Mouse (Mus musculus) neural tube, embryonic 14.5 days (tissue): ENCODE data around the gene Cpa1. TPM values are rescaled to one million over a fixed set of nuclear protein-coding genes. Genes with fewer than 3 reads are reported as not detected.

Source experiments
- ATAC-seq: fragments of 200-750 bp; cut with Nextera tagmentation; 2 replicates; pipeline ENCODE4 v1.8.0; 2017; ENCODE audit warnings: low read depth, mild to moderate bottlenecking, moderate TSS enrichment, moderate library complexity
- H3K27ac ChIP-seq: fragments of 300-500 bp; sonication (generic); 2 replicates; pipeline ENCODE4 v1.5.1; 2014; ENCODE audit warnings: low read depth, mild to moderate bottlenecking, control low read depth, low read length, moderate library complexity, mixed read lengths
- H3K27me3 ChIP-seq: fragments of 300-500 bp; sonication (generic); 2 replicates; pipeline ENCODE4 v1.6.1; 2014; ENCODE audit warnings: low read length; ENCODE audit not compliant: control insufficient read depth, insufficient read depth
- H3K36me3 ChIP-seq: fragments of 300-500 bp; sonication (generic); 2 replicates; pipeline ENCODE4 v1.6.1; 2014; ENCODE audit warnings: low read length, mixed read lengths; ENCODE audit not compliant: control insufficient read depth, insufficient read depth
- H3K4me1 ChIP-seq: fragments of 300-500 bp; sonication (generic); 2 replicates; pipeline ENCODE4 v1.6.1; 2014; ENCODE audit warnings: low read length; ENCODE audit not compliant: control insufficient read depth, insufficient read depth
- H3K4me2 ChIP-seq: fragments of 300-500 bp; sonication (generic); 2 replicates; pipeline ENCODE4 v1.6.1; 2014; ENCODE audit warnings: mild to moderate bottlenecking, low read depth, low read length, control low read depth
- H3K4me3 ChIP-seq: fragments of 300-500 bp; sonication (generic); 2 replicates; pipeline ENCODE4 v1.5.1; 2014; ENCODE audit warnings: low read depth, low read length, control low read depth, mixed read lengths
- H3K9ac ChIP-seq: fragments of 300-500 bp; sonication (generic); replicated peaks from 2 replicates; pipeline ENCODE4 v1.6.1; 2014; ENCODE audit warnings: low read depth, mild to moderate bottlenecking, control low read depth, low read length, mixed read lengths
- H3K9me3 ChIP-seq: fragments of 300-500 bp; sonication (generic); 2 replicates; pipeline ENCODE4 v1.6.1; 2016; ENCODE audit warnings: low read length; ENCODE audit not compliant: control insufficient read depth
- WGBS: fragments of 180-500 bp; shearing (Covaris S2); extraction: QIAGEN DNeasy Blood & Tissue Kit; methylation state at CpG from one replicate; pipeline ENCODE4 v1.1.7; 2014; 5-methylcytosine and 5-hydroxymethylcytosine counted together
- polyA plus RNA-seq: library from polyadenylated mRNA; unstranded; fragments of >200 nt; fragmentation: Nextera tagmentation; extraction: Ambion mirVana; gene quantifications from 2 replicates; pipeline ENCODE4 v1.2.1, GENCODE M21; 2014

Gene Cpa1
- polyA plus RNA-seq, 1 experiment from 2014 or later = 0.50 TPM

GRCm38 (mm10) chr6:30635361-30635862 is 3.6 kb upstream of the Cpa1 start:
- Histone ChIP-seq H3K9ac (no peak overlapping the region), H3K9me3 (no peaks in the 10 kb centered on the region), H3K27me3 (no peaks in the 10 kb centered on the region), H3K4me2 (no peak overlapping the region), H3K36me3 (no peaks in the 10 kb centered on the region), H3K4me3 (no peak overlapping the region), H3K4me1 (no peaks in the 10 kb centered on the region), H3K27ac (no peak overlapping the region)
- 56% methylated on average over 8 of the region's 8 CpGs for WGBS
- no peak for ATAC-seq

GRCm38 (mm10) chr6:30636186-30636842 is 2.7 kb upstream of the Cpa1 start:
- H3K36me3 ChIP-seq = no peaks in the 10 kb centered on the region
- no peak overlapping the region for H3K9ac ChIP-seq
- H3K4me1 ChIP-seq = no peaks in the 10 kb centered on the region
- H3K27me3 ChIP-seq = no peaks in the 10 kb centered on the region
- no peak overlapping the region; the same call in 1 of the 2 replicates for H3K27ac ChIP-seq
- no peak overlapping the region for H3K4me2 ChIP-seq
- no peaks in the 10 kb centered on the region for H3K9me3 ChIP-seq
- WGBS = 29% methylated on average over 4 of the region's 4 CpGs
- ATAC-seq = no peak; the same call in 1 of the 2 replicates
- H3K4me3 ChIP-seq = no peak overlapping the region

GRCm38 (mm10) chr6:30643694-30644460 is 4.9 kb downstream of the Cpa1 start:
- no peak overlapping the region for H3K9ac ChIP-seq
- H3K4me3 ChIP-seq = no peak overlapping the region
- WGBS = 74% methylated on average over 12 of the region's 12 CpGs
- peak overlapping the region; percentile 4; the same call in 1 of the 2 replicates for H3K27ac ChIP-seq
- H3K36me3 ChIP-seq = no peaks in the 10 kb centered on the region
- no peak overlapping the region for H3K4me2 ChIP-seq
- H3K4me1 ChIP-seq = no peaks in the 10 kb centered on the region
- H3K27me3 ChIP-seq = no peaks in the 10 kb centered on the region
- no peaks in the 10 kb centered on the region for H3K9me3 ChIP-seq
- no peak for ATAC-seq

- ATAC-seq = no peak
These were observed 5.4 kb downstream of the Cpa1 start for GRCm38 (mm10) chr6:30644462-30644861.

GRCm38 (mm10) chr6:30645379-30645778 is 6.4 kb downstream of the Cpa1 start:
- H3K9me3 ChIP-seq = no peaks in the 10 kb centered on the region
- no peak overlapping the region for H3K4me2 ChIP-seq
- H3K9ac ChIP-seq = no peak overlapping the region
- 61% methylated on average over 6 of the region's 6 CpGs for WGBS
- 0 out of 2 replicates have a peak, but pooled peaks cover 4% of the 10 kb centered on the region for H3K4me1 ChIP-seq
- ATAC-seq = no peak
- no peaks in the 10 kb centered on the region for H3K36me3 ChIP-seq
- H3K27ac ChIP-seq = no peak overlapping the region
- no peak overlapping the region for H3K4me3 ChIP-seq
- H3K27me3 ChIP-seq = no peaks in the 10 kb centered on the region

More at GRCm38 (mm10) chr6:30644462-30644861, 5.4 kb downstream of the Cpa1 start:
- no peak overlapping the region for H3K4me2 ChIP-seq
- H3K36me3 ChIP-seq = no peaks in the 10 kb centered on the region
- no peak overlapping the region for H3K27ac ChIP-seq
- no peak overlapping the region for H3K9ac ChIP-seq
- 0 out of 2 replicates have a peak, but pooled peaks cover 2% of the 10 kb centered on the region for H3K4me1 ChIP-seq
- WGBS = 36% methylated on average over 3 of the region's 3 CpGs
- H3K4me3 ChIP-seq = no peak overlapping the region
- no peaks in the 10 kb centered on the region for H3K9me3 ChIP-seq
- H3K27me3 ChIP-seq = no peaks in the 10 kb centered on the region

- ATAC-seq = no peak
- 52% methylated on average over 11 of the region's 11 CpGs for WGBS
- Histone ChIP-seq H3K27me3 (no peaks in the 10 kb centered on the region), H3K4me3 (no peak overlapping the region), H3K9ac (no peak overlapping the region), H3K4me1 (peaks cover 22% of the 10 kb centered on the region), H3K9me3 (no peaks in the 10 kb centered on the region), H3K4me2 (no peak overlapping the region), H3K27ac (no peak overlapping the region), H3K36me3 (no peaks in the 10 kb centered on the region)
These were observed 10.8 kb downstream of the Cpa1 start for GRCm38 (mm10) chr6:30649651-30650296.

- Histone ChIP-seq H3K27me3 (no peaks in the 10 kb centered on the region), H3K9ac (no peak overlapping the region), H3K4me2 (no peak overlapping the region), H3K9me3 (no peaks in the 10 kb centered on the region), H3K4me3 (no peak overlapping the region), H3K36me3 (no peaks in the 10 kb centered on the region), H3K27ac (peak overlapping the region; percentile 49; the same call in 1 of the 2 replicates), H3K4me1 (peaks cover 30% of the 10 kb centered on the region)
- WGBS = 29% methylated on average over 9 of the region's 9 CpGs
- ATAC-seq = no peak
These were observed 13.6 kb downstream of the Cpa1 start for GRCm38 (mm10) chr6:30652425-30653188.

- H3K4me2 ChIP-seq = no peak overlapping the region
- no peaks in the 10 kb centered on the region for H3K27me3 ChIP-seq
- H3K4me1 ChIP-seq = peaks cover 30% of the 10 kb centered on the region
- H3K9ac ChIP-seq = no peak overlapping the region
- no peaks in the 10 kb centered on the region for H3K9me3 ChIP-seq
- peak overlapping the region; percentile 49; the same call in 1 of the 2 replicates for H3K27ac ChIP-seq
- no peak overlapping the region for H3K4me3 ChIP-seq
- ATAC-seq = no peak
- no peaks in the 10 kb centered on the region for H3K36me3 ChIP-seq
- WGBS = 64% methylated on average over 6 of the region's 6 CpGs
These were observed 14.5 kb downstream of the Cpa1 start for GRCm38 (mm10) chr6:30653518-30653917.
